Mouse (Mus musculus) left cerebral cortex, postnatal 25 days (tissue): ENCODE data around the gene Pip4k2b. TPM values are rescaled to one million over a fixed set of nuclear protein-coding genes. Genes with fewer than 3 reads are reported as not detected.
"Not testable (repeated sequence)": the region's sequence is repeated elsewhere in the genome, so short reads cannot be mapped to it uniquely, and the experiment has no call there.

Source experiments
- DNase-seq, 2 experiments: peaks; one replicate each; pipeline ENCODE4 v3.0.0; 2022; ENCODE audit warnings: low spot score in 2 of 2, mixed read lengths in 1 of 2
- intact Hi-C: fragments of 180-260 bp; cut with DNase I; formaldehyde crosslinking; loops from one replicate; pipeline ENCODE4 v1.15.1; 2025
- total RNA-seq, 2 experiments: library from RNA; stranded (reverse); gene quantifications; 2 replicates each; pipeline ENCODE4 v1.2.3; 2021

Pip4k2b gene
- 100 to 1,000 TPM; 111 to 118 TPM for total RNA-seq

DNA sequence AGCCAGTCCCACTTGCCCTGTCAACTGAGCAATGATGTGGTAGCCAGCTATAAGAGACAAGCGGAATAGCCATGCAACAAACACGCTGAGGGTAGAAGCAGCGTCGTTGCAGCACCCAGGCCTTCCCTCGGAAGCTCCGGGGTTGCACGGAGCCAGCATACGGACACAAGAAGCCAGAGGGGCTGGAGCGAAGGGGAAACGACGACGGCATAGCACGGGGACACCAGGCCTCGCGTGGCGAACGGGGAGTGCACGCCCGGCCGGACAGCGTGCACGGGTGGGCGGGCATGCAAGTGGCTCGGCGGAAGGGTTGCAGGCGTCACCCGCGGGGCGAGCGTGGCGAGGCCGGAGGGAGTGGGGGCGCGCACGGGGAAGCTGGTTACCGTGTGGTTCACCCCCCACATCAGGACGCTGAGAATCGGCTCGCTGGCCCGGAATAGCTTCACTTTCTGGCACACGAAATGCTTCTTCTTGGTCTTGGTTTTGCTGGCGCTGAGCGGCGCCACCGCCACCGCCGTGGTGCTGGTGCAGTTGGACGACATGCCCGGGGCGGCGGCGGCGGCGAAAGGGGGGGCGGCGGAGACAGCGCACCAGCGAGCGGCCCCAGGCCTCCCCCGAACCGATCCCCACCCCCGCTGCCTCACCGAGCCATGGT is at the start of gene Pip4k2b:
Gene Pip4k2b (minus strand): TSS at position 642 of the 655 bp plus-strand sequence.
- intact Hi-C loops, result loop anchor here (2.0 kb wide), 1 partner anchor 45 kb away; no protein-coding TSS in a partner anchor
- peak in 1 of 2 experiments; percentile 30 for DNase-seq

DNA sequence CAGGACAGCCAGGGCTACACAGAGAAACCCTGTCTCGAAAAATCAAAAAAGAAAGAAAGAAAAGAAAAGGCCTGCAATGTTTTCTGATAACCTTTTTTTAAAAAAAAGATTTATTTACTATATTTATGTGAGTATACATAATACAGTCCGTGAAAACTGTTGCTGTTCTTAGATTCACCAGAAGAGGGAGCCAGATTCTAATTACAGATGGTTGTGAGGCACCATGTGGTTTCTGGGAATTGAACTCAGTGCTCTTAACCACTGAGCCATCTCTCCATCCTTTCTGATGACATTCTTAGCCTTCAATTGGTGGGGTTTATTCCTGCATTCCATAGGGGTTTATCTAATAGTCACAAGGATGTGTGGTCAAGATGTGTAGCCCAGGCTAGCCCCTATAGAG is 48.7 kb upstream of the Pip4k2b start:
- intact Hi-C loops, result no loop called here
- DNase-seq, result peak; percentile 42 to 60

DNA sequence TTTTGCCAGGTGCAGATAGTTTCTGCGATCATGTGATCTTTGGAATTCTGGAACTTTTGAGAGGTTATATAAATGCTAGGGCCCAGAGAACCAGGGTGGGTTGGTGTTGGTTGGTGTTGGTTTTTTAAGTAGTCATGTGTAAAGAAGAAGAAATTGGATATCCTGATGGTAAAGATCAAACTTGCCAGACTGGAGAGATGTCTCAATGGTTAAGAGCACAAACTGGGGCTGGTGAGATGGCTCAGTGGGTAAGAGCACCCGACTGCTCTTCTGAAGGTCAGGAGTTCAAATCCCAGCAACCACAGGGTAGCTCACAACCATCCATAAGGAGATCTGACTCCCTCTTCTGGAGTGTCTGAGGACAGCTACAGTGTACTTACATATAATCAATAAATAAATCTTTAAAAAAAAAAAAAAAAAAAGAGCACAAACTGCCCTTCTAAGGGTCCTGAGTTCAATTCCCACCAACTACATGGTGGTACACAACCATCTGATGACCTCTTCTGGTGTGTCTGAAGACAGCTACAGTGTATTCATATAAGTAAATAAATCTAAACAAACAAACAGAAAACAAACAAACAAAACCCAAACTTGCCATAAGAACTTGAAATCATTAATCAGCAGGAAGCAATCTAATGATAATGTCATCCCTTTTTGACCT is 46.4 kb upstream of the Pip4k2b start:
- intact Hi-C loops, DNase-seq: not testable (repeated sequence)

DNA sequence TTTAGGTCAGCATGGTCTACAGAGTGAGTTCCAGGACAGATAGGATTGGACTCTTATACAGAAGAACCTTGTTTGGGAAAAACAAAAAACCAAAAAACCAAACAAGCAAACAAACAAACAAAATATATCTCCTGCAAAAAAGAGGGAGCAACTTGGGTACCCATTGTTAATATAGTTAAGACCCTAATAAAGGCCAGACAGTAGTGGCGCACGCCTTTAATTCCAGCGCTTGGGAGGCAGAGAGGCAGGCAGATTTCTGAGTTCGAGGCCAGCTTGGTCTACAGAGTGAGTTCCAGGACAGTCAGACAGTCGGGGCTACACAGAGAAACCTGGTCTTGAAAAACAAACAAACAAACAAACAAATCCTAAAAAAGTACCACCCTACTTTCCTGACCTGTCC is 45.2 kb upstream of the Pip4k2b start:
- no peak for DNase-seq
- intact Hi-C loops, result no loop called here

DNA sequence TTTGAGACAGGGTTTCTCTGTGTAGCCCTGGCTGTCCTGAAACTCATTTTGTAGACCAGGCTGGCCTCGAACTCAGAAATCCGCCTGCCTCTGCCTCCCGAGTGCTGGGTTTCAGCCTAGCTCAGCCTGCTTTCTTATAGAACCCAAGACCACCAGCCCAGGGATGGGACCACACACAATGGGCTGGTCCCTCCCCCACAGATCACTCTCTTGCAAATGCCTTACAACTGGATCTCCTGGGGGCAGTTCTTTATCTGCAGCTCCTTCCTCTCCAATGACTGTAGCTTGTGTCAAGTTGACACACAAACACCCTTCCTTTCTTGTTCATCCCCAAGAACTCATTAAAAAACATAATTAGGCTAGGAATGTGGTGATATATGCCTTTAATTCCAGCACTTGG is 43.5 kb upstream of the Pip4k2b start:
- intact Hi-C loops, result no loop called here
- no peak for DNase-seq

DNA sequence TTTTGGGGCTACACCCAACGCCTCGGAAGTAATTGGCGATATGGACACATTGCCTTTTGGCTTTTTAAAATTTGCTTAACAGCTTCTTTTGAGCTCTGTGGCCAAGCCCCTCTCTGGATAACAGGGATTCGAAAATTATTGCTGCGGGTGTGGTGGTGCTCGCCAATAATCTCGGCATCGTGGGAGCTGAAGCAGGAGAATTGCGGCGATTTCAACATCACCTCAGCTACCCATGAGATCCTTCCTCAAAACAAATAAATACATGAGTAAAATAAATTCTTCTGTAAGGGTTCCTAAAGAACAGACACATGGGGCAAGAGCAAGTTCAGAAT is 38.0 kb upstream of the Pip4k2b start:
- DNase-seq, result no peak
- intact Hi-C loops, result loop anchor here (1.0 kb wide), 1 partner anchor 16 kb away; the partner anchor contains the start of gene Cwc25

DNA sequence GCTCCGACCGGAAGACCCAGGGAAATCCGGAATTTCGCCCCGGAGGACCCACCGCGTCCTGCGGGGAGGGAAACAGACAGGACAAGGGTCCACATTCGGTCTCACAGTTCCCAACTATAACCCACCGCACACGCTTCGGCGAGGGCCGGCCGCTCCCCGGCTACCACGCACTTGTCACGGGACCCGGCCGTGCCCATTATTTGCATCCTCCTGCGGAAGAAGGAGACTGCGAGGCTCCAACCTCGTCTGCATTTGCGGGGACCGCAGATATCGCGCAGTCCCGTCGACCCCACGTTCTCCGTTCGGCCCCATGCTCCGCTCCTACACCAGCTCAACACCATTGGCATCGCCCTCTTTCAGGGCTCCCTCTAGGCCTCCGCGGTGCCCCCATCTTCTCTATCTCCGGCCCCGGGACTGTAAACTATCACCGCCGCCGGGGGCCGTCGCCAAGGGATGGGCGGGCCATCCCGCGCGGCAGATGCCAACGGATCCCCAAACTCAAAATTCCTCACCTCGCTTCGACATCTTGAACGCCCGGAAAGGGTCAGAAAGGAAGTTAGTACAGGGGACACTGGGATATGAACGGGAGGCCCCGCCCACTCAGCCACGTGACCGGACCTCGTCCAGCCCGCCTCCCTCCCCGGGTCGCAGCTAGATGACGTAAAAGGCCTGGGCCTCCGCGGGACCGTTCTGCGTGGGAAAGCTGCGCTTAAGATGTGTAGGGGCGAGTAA is 37.5 kb upstream of the Pip4k2b start, which contains the start of gene Rpl23:
Gene Rpl23 (minus strand): TSS at position 606 of the 732 bp plus-strand sequence.
- DNase-seq, result peak; percentile 99 to 100
- intact Hi-C loops, result loop anchor here (1.0 kb wide), 1 partner anchor 16 kb away; the partner anchor contains the start of gene Cwc25

DNA sequence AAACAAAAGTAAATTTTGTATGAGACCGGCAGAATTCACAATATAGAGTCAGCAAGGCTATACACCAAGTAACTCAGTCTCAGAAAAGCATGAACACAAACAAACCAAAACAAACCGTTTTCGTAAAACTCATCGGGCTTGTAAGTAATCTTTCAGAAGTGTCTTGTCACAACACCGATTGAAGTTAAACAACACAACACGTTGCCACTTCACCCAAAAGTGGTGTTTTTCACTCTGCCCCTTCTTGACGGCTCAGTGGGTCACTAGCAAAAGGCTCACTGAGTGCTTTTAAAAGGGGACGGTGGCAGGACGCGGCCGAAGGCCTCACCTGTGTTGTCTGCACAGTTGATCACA is 37.0 kb upstream of the Pip4k2b start:
- intact Hi-C loops, result no loop called here

DNA sequence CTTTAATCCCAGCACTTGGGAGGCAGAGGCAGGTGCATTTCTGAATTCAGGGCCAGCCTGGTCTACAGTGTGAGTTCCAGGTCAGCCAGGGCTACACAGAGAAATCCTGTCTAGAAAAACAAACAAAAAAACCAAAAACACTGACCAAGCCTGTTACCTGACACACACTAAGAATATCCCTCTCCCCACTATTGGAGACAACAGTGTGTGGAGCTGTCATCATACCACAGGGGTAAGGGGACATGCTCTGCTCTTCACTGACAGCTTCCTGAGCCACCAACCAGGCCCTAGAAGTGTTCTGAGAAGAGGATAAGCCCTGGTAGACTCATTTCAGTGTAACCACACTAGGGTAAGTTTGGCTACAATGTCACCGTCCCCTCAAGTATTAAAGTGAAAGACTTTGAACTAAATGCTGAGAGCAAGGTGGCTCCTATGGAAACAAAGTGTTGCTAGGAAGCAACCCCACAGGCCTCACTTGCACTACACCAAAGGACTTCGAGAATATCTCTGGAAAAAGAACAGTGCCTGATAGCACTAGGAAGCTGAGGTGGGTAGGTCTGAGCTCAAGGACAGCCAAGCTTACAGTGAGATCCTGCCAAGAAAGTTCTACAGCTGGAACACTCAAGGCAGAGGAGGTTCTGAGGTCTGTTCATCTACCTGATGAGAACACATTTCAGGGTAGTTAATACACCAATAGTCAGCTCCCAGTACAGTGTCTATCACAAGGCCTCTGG is 35.6 kb upstream of the Pip4k2b start:
- intact Hi-C loops, result no loop called here
- DNase-seq, result no peak

More for the DNA sequence above, 37.0 kb upstream of the Pip4k2b start:
- no peak for DNase-seq

DNA sequence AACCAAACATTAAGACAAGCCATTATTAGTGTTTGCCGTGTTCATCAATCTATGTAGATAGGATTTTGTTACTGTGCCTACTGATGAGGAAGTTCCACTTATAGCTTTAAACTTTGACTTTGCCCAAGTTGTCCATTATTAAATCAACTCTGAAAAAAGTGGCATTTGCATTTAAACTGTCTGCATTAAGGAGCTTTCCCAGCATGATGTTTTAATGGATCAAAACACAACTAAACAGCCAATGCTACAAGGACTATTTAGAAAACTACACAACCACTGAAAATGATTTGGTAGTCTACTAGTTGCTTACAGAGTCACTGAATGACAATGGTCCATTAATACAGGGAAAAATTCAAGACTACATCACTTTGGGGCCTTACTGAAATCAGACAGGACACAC is 34.4 kb upstream of the Pip4k2b start:
- intact Hi-C loops, result no loop called here
- DNase-seq, result no peak

DNA sequence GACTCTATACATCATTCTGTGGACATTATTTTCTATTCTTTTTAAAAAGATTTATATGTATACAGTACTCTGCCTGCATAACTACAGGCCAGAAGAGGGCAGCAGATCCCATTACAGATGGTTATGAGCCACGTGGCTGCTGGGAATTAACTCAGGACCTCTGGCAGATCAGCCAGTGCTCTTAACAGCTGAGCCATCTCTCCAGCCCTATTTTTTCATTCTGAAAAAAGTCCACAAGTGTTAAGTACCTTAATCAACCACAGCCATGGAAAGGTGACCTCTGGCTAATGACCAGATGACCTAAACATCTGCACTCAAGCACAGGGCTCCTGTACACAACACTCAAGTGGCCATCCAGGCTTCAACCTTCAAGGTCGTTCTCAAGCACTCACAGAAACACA is 32.6 kb upstream of the Pip4k2b start:
- intact Hi-C loops, result no loop called here

DNA sequence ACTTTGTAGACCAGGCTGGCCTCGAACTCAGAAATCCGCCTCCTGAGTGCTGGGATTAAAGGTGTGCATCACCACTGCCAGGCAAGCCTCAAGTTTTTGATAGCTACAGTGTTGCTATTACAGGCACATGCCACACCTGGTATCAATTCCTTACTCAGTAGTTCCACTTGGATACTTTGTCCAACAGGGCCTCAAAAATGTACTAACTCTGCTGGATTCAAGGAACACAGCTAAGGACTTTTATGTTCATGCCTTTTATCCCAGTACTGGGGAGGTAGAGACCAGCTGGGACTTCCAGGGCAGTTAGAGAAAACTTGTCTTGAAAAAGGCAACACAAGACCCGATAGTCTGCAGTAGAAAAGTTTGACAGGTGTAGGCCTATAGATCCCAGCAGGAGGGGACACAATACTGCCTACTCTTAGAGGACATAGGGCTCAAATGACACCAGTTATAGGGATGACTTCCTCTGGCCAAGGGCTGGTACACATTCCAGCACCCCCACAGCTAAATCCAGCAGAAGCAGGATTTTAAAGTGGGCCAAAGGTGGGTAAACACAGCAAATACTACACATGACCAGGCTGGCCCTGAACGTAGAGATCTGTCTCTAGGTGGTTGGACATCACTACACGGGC is 32.1 kb upstream of the Pip4k2b start:
- intact Hi-C loops, result no loop called here

More for the DNA sequence above, 32.6 kb upstream of the Pip4k2b start:
- no peak for DNase-seq

DNA sequence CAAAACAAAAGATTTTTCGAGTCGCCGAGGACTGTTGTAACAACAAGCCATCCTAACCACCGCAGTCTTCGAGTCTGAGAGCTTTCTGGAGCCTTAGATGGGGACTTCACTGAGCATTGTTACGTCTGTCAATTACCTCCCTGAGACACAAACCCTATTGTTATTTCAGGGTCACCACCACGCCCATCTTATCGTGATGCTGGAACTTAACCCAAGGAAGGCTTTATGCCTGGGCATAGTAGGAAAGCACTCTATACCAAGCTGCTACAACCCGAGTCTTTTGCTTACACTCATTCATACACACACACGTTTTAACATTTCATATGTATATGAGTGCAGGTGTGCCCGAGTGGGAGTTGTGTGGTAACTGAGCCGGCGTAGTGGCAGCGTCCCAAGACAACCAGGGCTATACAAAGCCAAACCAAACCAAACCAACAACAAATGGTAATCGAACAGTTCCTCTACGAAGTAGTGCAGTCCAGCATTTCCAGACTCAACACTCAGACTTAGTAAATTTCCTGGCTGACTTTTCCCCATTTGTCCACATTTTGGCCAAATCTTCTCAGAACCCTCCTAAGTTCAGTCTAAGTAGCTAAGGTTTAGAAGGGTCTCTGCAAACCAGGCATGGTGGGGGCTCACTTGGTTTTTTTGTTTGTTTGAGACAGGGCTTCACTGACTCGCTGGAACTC is 31.4 kb upstream of the Pip4k2b start, which contains the start of gene 1700001P01Rik:
Gene 1700001P01Rik (minus strand): TSS at position 111 of the 689 bp plus-strand sequence.
- intact Hi-C loops, result no loop called here
- no peak for DNase-seq

More for the DNA sequence above, 32.1 kb upstream of the Pip4k2b start:
- no peak for DNase-seq

DNA sequence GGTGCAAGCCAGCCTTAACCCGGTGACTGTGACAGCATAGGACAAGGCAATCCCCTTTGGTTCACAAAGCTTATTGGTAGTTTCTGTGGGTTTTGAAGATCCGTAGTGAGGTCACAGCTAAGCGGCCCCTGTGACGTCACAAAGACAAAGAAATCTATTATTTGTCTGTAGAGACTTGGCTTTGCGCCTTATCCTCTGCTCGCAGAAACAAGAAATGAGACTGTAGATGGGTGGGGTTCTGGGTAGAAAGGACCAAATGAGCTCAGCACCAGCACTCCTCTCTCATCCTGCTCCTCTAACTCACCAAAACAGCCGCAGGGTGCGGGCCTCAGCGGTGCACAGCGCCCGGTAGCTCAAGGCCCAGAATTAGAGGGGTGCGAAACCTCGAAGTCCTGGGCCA is 30.7 kb upstream of the Pip4k2b start:
- no peak for DNase-seq
- intact Hi-C loops, result no loop called here

DNA sequence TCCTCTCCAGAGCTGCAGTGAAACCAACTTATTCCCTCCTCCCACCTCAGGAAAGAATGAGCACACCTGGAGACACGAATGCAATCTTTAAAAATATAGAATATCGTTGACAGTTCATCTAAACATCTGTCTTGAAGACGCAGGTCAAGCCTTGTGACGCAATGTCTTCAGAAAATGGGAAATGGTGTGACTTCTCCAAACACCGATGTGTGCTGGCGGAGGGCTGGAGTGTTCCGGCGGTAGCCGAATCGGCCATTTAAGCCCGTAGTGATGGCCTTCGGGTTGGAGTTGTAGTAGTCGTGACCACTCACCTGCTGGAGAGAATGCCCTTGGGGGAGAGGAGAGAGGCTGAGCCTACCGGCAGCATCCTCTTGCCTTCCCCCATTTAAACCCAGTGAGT is 26.9 kb upstream of the Pip4k2b start:
- intact Hi-C loops, result no loop called here
- DNase-seq, result no peak

DNA sequence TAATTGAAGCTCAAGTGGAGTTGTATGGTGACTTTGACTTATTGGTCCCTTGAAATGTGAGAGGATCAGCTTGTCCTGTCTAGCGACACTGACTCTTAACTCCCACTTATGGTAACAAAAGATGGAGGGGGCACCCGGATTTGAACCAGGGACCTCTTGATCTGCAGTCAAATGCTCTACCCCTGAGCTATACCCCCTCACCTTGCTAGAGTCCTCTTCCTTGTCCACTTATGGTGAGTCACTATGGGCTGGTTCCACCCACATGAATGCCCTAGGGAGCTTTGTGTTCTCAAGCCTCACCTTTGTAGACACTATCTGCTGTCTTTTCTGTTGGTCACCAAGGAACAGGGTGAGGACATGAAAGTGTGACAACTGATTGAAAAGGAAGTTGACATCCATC is 25.2 kb upstream of the Pip4k2b start:
- intact Hi-C loops, result no loop called here

DNA sequence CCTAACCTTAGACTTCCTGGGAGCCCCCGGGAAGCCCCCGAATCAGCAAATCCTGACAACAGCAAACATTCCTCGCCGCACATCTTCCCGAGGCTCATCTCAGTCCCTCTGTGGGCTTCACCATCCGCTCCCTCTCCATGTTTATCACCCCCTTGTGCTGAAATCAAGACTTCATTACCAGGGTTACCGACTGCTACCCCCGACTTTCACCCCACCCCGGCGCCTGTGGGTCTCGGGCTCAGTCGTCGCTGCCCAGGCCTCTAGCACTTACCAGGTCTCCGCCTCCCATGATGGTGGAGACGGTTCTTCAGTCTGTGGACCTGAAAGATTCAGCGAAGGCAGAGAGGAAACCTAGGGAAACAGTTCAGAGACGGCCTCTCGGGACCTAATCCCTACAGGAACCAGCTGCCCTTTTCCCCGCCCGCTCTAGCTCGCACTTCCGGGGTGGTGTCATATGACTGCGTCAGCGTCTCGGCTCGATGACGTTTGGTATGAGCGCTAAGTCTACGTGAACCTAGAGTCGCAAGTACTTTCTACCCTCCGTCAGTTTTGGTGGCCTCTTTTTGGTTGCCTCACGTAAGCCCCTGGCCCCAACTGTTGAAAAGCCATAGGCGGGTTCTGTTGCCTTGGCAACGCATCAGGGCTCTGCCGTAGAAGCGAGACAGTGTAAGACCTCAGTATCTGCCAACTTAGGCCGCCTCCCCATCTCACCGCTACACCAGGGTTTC is 21.8 kb upstream of the Pip4k2b start, which contains the start of gene Cwc25:
Gene Cwc25 (minus strand): TSS at position 403 of the 728 bp plus-strand sequence.
- intact Hi-C loops, result loop anchor here (1.0 kb wide), 1 partner anchor 16 kb away; the partner anchor contains the start of gene Rpl23

More for the DNA sequence above, 25.2 kb upstream of the Pip4k2b start:
- DNase-seq, result no peak

DNA sequence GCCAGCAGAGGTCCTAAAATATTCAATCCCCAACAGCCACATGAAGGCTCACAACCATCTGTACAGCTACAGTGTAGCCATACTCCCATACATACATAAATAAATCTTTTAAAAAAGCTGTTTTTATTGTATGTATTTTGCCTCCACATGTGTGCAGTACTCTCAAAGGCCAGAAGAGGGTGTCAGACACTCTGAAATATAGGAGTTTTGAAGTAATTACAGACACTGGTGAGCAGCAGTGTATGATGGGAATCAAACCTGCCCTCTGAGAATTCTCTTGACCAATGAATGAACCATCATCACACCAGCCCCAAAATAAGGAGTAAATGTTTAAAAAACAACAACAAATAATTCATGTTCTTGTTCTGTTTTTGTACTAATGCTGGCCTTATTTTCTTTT is 17.1 kb upstream of the Pip4k2b start:
- no peak for DNase-seq
- intact Hi-C loops, result no loop called here

More for the DNA sequence above, 21.8 kb upstream of the Pip4k2b start, which contains the start of gene Cwc25:
- peak; percentile 96 to 98 for DNase-seq
